Mouse (Mus musculus): ENCODE results near the gene Snx21.
A peak's percentile ranks its signal among the peaks of the same experiment; 100 is the strongest.

The Snx21 gene

GRCm38 (mm10) chr2:164785481-164786387 lies at the start of gene Snx21:
Gene Snx21, plus strand, starts transcription at chr2:164785823.
- DNase-seq = peak; percentile 93 to 98

GRCm38 (mm10) chr2:164737377-164738090 lies 48.1 kb upstream of the Snx21 start:
- no peak for DNase-seq

GRCm38 (mm10) chr2:164739876-164740275 lies 45.7 kb upstream of the Snx21 start:
- DNase-seq = no peak

- DNase-seq = no peak
These were observed 40.6 kb upstream of the Snx21 start for GRCm38 (mm10) chr2:164744987-164745386.

- peak; percentile 95 to 96 for DNase-seq
These were observed 39.7 kb upstream of the Snx21 start, which contains the start of the genes Wfdc3 and Dnttip1 for GRCm38 (mm10) chr2:164745843-164746479. Gene Wfdc3, minus strand, starts transcription at chr2:164745931. Gene Dnttip1, plus strand, starts transcription at chr2:164745983.

GRCm38 (mm10) chr2:164746693-164747092 lies 38.9 kb upstream of the Snx21 start:
- DNase-seq = peak in 1 of 2 experiments; percentile 40

- DNase-seq = no peak
These were observed 37.4 kb upstream of the Snx21 start for GRCm38 (mm10) chr2:164748191-164748590.

GRCm38 (mm10) chr2:164748991-164749390 lies 36.6 kb upstream of the Snx21 start:
- no peak for DNase-seq

GRCm38 (mm10) chr2:164752454-164752853 lies 33.2 kb upstream of the Snx21 start:
- no peak for DNase-seq

- DNase-seq = no peak
These were observed 31.5 kb upstream of the Snx21 start for GRCm38 (mm10) chr2:164754105-164754504.

GRCm38 (mm10) chr2:164754800-164755199 lies 30.8 kb upstream of the Snx21 start:
- no peak for DNase-seq

GRCm38 (mm10) chr2:164757841-164758240 lies 27.8 kb upstream of the Snx21 start:
- DNase-seq = no peak

GRCm38 (mm10) chr2:164758692-164759091 lies 26.9 kb upstream of the Snx21 start:
- DNase-seq = no peak

GRCm38 (mm10) chr2:164760059-164760833 lies 25.4 kb upstream of the Snx21 start:
- DNase-seq = no peak

GRCm38 (mm10) chr2:164761502-164761901 lies 24.1 kb upstream of the Snx21 start:
- DNase-seq = no peak

- DNase-seq = no peak
These were observed 23.7 kb upstream of the Snx21 start for GRCm38 (mm10) chr2:164761971-164762370.

GRCm38 (mm10) chr2:164762593-164762992 lies 23.0 kb upstream of the Snx21 start:
- DNase-seq = no peak

GRCm38 (mm10) chr2:164765841-164766240 lies 19.8 kb upstream of the Snx21 start:
- DNase-seq = no peak

- no peak for DNase-seq
These were observed 17.6 kb upstream of the Snx21 start for GRCm38 (mm10) chr2:164767812-164768540.

- DNase-seq = peak; percentile 98 to 99
These were observed 16.2 kb upstream of the Snx21 start, which contains the start of gene Ube2c for GRCm38 (mm10) chr2:164769258-164770037. Gene Ube2c, plus strand, starts transcription at chr2:164769898.

GRCm38 (mm10) chr2:164770279-164770678 lies 15.3 kb upstream of the Snx21 start:
- no peak for DNase-seq
